Mouse (Mus musculus) small intestine, adult 2 months (tissue): ENCODE measurements around the gene Gm266.

Experiments
- CTCF ChIP-seq: fragments of 200-500 bp; IDR thresholded peaks from 2 replicates; pipeline ENCODE4 v1.5.1; 2012; ENCODE audit warnings: low read depth, mild to moderate bottlenecking, control low read depth, inconsistent platforms, low read length, moderate library complexity, mixed read lengths; ENCODE audit not compliant: insufficient replicate concordance, insufficient read length; ENCODE audit errors: extremely low read depth
- POLR2A ChIP-seq: fragments of 200-500 bp; IDR thresholded peaks from 2 replicates; pipeline ENCODE4 v1.6.1; 2012; ENCODE audit warnings: low read depth, mild to moderate bottlenecking, control low read depth, inconsistent platforms, low read length, moderate library complexity

- TF ChIP-seq POLR2A = no peak
- TF ChIP-seq CTCF = no peak
Observed at GRCm38 (mm10) chr12:111499617-111500016, 14.0 kb upstream of the Gm266 start.
